Mouse (Mus musculus) cortical plate, adult 2 months (tissue): ENCODE measurements around the gene Higd1c. TPM values are rescaled to one million over a fixed set of nuclear protein-coding genes. Genes with fewer than 3 reads are reported as not detected.
"Not testable (repeated sequence)": the region's sequence is repeated elsewhere in the genome, so short reads cannot be mapped to it uniquely, and the experiment has no call there.

Source experiments
- H3K27ac ChIP-seq: fragments of 200-500 bp; 2 replicates; pipeline ENCODE4 v1.5.1; 2012; ENCODE audit warnings: low read length, control low read depth, inconsistent platforms; ENCODE audit not compliant: insufficient read depth
- H3K4me1 ChIP-seq: fragments of 200-500 bp; 2 replicates; pipeline ENCODE4 v1.6.1; 2011; ENCODE audit warnings: low read length; ENCODE audit not compliant: control insufficient read depth, insufficient read depth
- H3K4me3 ChIP-seq: fragments of 200-500 bp; 2 replicates; pipeline ENCODE4 v1.5.1; 2011; ENCODE audit warnings: mild to moderate bottlenecking, low read length, control low read depth; ENCODE audit not compliant: insufficient read depth
- CTCF ChIP-seq: fragments of 200-500 bp; IDR thresholded peaks from 2 replicates; pipeline ENCODE4 v1.5.1; 2011; ENCODE audit warnings: mild to moderate bottlenecking, control low read depth, low read length; ENCODE audit not compliant: insufficient read depth; ENCODE audit errors: extremely low read depth
- POLR2A ChIP-seq: fragments of 200-500 bp; IDR thresholded peaks from 2 replicates; pipeline ENCODE4 v1.6.1; 2011; ENCODE audit warnings: mild to moderate bottlenecking, low read length, control low read depth; ENCODE audit not compliant: insufficient read depth; ENCODE audit errors: extremely low read depth
- polyA plus RNA-seq: library from polyadenylated mRNA; depleted of rRNA; stranded (reverse); fragments of >200 nt; gene quantifications from 2 replicates; pipeline ENCODE4 v1.2.3, GENCODE M21; 2012

The Higd1c gene
- polyA plus RNA-seq, 1 experiment = not detected

GRCm38 (mm10) chr15:100334629-100335028, 29.7 kb upstream of the Higd1c start, which contains the start of gene Mettl7a3:
Gene Mettl7a3 (plus strand): TSS chr15:100334929.
- no peak within 1 kb of the TSS for H3K4me3 ChIP-seq
- TF ChIP-seq CTCF (no peak), POLR2A (no peak)
- no peaks in the 10 kb centered on the region for H3K4me1 ChIP-seq
- no peak within 1 kb of the TSS for H3K27ac ChIP-seq

GRCm38 (mm10) chr15:100337328-100337727, 27.0 kb upstream of the Higd1c start:
- not testable (repeated sequence) for H3K4me3 ChIP-seq, H3K4me1 ChIP-seq, H3K27ac ChIP-seq

- H3K4me1 ChIP-seq, H3K4me3 ChIP-seq, H3K27ac ChIP-seq: not testable (repeated sequence)
Observed at GRCm38 (mm10) chr15:100337847-100338246, 26.5 kb upstream of the Higd1c start.

- not testable (repeated sequence) for H3K4me3 ChIP-seq, H3K27ac ChIP-seq, H3K4me1 ChIP-seq
Observed at GRCm38 (mm10) chr15:100341314-100341980, 22.9 kb upstream of the Higd1c start.

- H3K4me1 ChIP-seq = no peaks in the 10 kb centered on the region
- TF ChIP-seq CTCF = no peak
- TF ChIP-seq POLR2A = no peak
- H3K4me3 ChIP-seq = no peak overlapping the region
- no peak overlapping the region for H3K27ac ChIP-seq
Observed at GRCm38 (mm10) chr15:100345484-100345883, 18.9 kb upstream of the Higd1c start.

- Histone ChIP-seq H3K27ac (no peak overlapping the region), H3K4me1 (no peaks in the 10 kb centered on the region), H3K4me3 (no peak overlapping the region)
- TF ChIP-seq CTCF = no peak
- no peak for TF ChIP-seq POLR2A
Observed at GRCm38 (mm10) chr15:100346761-100347160, 17.6 kb upstream of the Higd1c start.

GRCm38 (mm10) chr15:100349496-100349895, 14.8 kb upstream of the Higd1c start:
- TF ChIP-seq POLR2A = no peak
- no peak for TF ChIP-seq CTCF
- no peaks in the 10 kb centered on the region for H3K4me1 ChIP-seq
- H3K27ac ChIP-seq = no peak overlapping the region
- no peak overlapping the region for H3K4me3 ChIP-seq

GRCm38 (mm10) chr15:100351501-100352060, 12.8 kb upstream of the Higd1c start:
- TF ChIP-seq CTCF (no peak), POLR2A (no peak)
- Histone ChIP-seq H3K27ac (no peak overlapping the region), H3K4me3 (no peak overlapping the region), H3K4me1 (no peaks in the 10 kb centered on the region)

GRCm38 (mm10) chr15:100352711-100353250, 11.6 kb upstream of the Higd1c start, which contains the start of the genes Methig1 and Mettl7a2:
Gene Methig1 (plus strand): TSS chr15:100353149.
Gene Mettl7a2 (plus strand): TSS chr15:100353200.
- Histone ChIP-seq H3K4me3 (no peak within 1 kb of the TSS), H3K4me1 (no peaks in the 10 kb centered on the region), H3K27ac (no peak within 1 kb of the TSS)
- no peak for TF ChIP-seq CTCF
- TF ChIP-seq POLR2A = no peak

- H3K4me3 ChIP-seq, H3K4me1 ChIP-seq, H3K27ac ChIP-seq: not testable (repeated sequence)
Observed at GRCm38 (mm10) chr15:100353399-100353798, 10.9 kb upstream of the Higd1c start.
